Mouse (Mus musculus) left cerebral cortex, adult 18-20 months (tissue): Measurements from ENCODE around the gene Gm3149. TPM values are rescaled to one million over a fixed set of nuclear protein-coding genes. Genes with fewer than 3 reads are reported as not detected.
"Not testable (repeated sequence)": the region's sequence is repeated elsewhere in the genome, so short reads cannot be mapped to it uniquely, and the experiment has no call there.

ENCODE experiments used
- DNase-seq, 2 experiments: peaks; one replicate each; pipeline ENCODE4 v3.0.0; 2021 to 2022; ENCODE audit warnings: low spot score in 2 of 2, mixed read lengths in 1 of 2
- long read RNA-seq, 2 experiments: library from polyadenylated mRNA; stranded (forward); transcript quantifications; one replicate each; pipeline ENCODE4 v2.0.0; 2021
- total RNA-seq, 2 experiments: library from RNA; stranded (reverse); gene quantifications; 2 replicates each; pipeline ENCODE4 v1.2.3; 2021

The Gm3149 gene
- total RNA-seq = not detected
- long read RNA-seq, experiment 1 = 0 reads
- long read RNA-seq, experiment 2 = 0 reads

GRCm38 (mm10) chr14:4316983-4317382 lies at the start of gene Gm3149:
Gm3149 (plus strand) TSS chr14:4317283.
- not testable (repeated sequence) for DNase-seq

GRCm38 (mm10) chr14:4269238-4269950 lies 47.7 kb upstream of the Gm3149 start:
- DNase-seq = not testable (repeated sequence)

GRCm38 (mm10) chr14:4279828-4280227 lies 37.3 kb upstream of the Gm3149 start:
- not testable (repeated sequence) for DNase-seq

GRCm38 (mm10) chr14:4334476-4335080 lies 17.5 kb downstream of the Gm3149 start, which contains the start of gene 2610042L04Rik:
2610042L04Rik (plus strand) TSS chr14:4334763.
- DNase-seq = peak in 1 of 2 experiments; percentile 3

- not testable (repeated sequence) for DNase-seq
Observed at GRCm38 (mm10) chr14:4335506-4335905, 18.4 kb downstream of the Gm3149 start.

- DNase-seq = not testable (repeated sequence)
Observed at GRCm38 (mm10) chr14:4368991-4369390, 51.9 kb downstream of the Gm3149 start.

- DNase-seq = not testable (repeated sequence)
Observed at GRCm38 (mm10) chr14:4369691-4370090, 52.6 kb downstream of the Gm3149 start.

Other genes with a start within 250 kb of the Gm3149 start
- under 1 TPM; 0.26 to 0.28 TPM for gene Gm3115, start 233.2 kb upstream of the Gm3149 start, total RNA-seq
- 1 to 10 TPM; 2.3 to 3.9 TPM for gene Gm8108, start 206.8 kb upstream of the Gm3149 start, total RNA-seq
- gene Gm3127, start 152.3 kb upstream of the Gm3149 start, total RNA-seq = not detected
- gene Gm2974, start 134.7 kb upstream of the Gm3149 start, total RNA-seq = under 1 TPM; 0.28 to 0.79 TPM
- not detected for gene Gm3138, start 67.7 kb upstream of the Gm3149 start, total RNA-seq
- gene 2610042L04Rik, start 17.5 kb downstream of the Gm3149 start, total RNA-seq = under 1 TPM; 0.45 to 0.49 TPM
- gene Gm3159, start 80.2 kb downstream of the Gm3149 start, total RNA-seq = not detected
- under 1 TPM; 0.42 to 0.82 TPM for gene Gm3164, start 98.2 kb downstream of the Gm3149 start, total RNA-seq
- gene Gm3173, start 113.7 kb downstream of the Gm3149 start, total RNA-seq = 1 to 10 TPM in 1 of 2 experiments, not detected in 1; 1.9 TPM
- not detected for gene Gm3182, start 164.5 kb downstream of the Gm3149 start, total RNA-seq
- gene Gm3047, start 238.1 kb downstream of the Gm3149 start, total RNA-seq = not detected